Mouse (Mus musculus) c-Kit-positive CD71-positive TER-119-negative erythroid progenitor cells, embryonic 14.5 days (primary cell): ENCODE measurements around the gene Prl8a9.

ENCODE experiments used
- DNase-seq: peaks from one replicate; pipeline ENCODE4 v3.0.0-alpha.2; 2013; ENCODE audit warnings: low read depth

Prl8a9 gene

GRCm38 (mm10) chr13:27564506-27564905, at the start of gene Prl8a9:
TSS of gene Prl8a9 (minus strand) at chr13:27564606.
- no peak for DNase-seq

- no peak for DNase-seq
These were observed 46.1 kb upstream of the Prl8a9 start, which contains the start of gene Prl7b1 for GRCm38 (mm10) chr13:27610482-27610881. TSS of gene Prl7b1 (minus strand) at chr13:27610582.

- DNase-seq = no peak
These were observed 17.7 kb upstream of the Prl8a9 start, which contains the start of gene Prl8a1 for GRCm38 (mm10) chr13:27582071-27582470. TSS of gene Prl8a1 (minus strand) at chr13:27582171.

GRCm38 (mm10) chr13:27553336-27553735, 11.1 kb downstream of the Prl8a9 start:
- DNase-seq = no peak

- no peak for DNase-seq
These were observed 41.2 kb downstream of the Prl8a9 start for GRCm38 (mm10) chr13:27523156-27523555.

- no peak for DNase-seq
These were observed 51.3 kb downstream of the Prl8a9 start, which contains the start of gene Prl8a8 for GRCm38 (mm10) chr13:27513117-27513516. TSS of gene Prl8a8 (minus strand) at chr13:27513217.
